Mouse (Mus musculus) liver, postnatal 0 days (tissue): ENCODE data around the gene Mrto4.

Experiments used
- CTCF ChIP-seq: sonication (generic); IDR thresholded peaks from 2 replicates; pipeline ENCODE4 v1.5.1; 2016; ENCODE audit warnings: antibody characterized with exemption, low read depth
- EP300 ChIP-seq: IDR thresholded peaks from 2 replicates; pipeline ENCODE4 v1.6.1; 2016; ENCODE audit warnings: antibody characterized with exemption, low read depth, mild to moderate bottlenecking

DNA sequence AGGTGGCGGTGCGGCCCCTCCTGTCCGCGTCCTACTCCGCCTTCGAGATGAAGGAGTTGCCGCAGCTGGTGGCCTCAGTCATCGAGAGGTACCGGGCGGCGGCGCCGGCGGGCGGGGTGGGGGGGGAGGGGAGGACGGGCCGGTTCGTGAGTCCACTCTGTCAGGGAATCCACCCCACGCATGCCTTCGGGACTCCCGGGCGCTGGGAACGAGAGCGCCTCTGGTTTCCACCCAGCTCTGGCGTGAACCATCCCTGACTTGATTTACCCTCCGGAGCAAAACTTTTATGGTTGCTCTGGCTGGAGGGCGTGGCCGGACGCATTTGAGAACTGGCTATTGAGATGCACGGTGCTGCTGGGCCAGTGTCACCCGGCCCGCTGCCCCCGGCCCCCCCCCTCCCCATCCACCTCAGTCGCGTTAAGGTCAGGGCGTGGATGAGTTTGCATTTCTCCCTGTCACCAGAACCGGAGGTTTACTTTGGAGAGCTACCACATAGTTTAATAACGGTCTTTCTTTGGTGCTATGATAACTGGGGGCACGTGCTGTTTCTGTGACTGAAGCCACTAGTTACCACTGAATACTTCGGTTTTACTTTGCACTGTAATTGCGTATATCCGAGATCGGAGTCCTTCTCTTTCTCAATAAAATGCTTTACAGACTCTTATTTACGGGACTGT, 28.5 kb upstream of the Mrto4 start:
- TF ChIP-seq EP300, result no peak
- TF ChIP-seq CTCF, result no peak
